ENCODE assay signal across 9 mouse cellular contexts in the genomic region with DNA sequence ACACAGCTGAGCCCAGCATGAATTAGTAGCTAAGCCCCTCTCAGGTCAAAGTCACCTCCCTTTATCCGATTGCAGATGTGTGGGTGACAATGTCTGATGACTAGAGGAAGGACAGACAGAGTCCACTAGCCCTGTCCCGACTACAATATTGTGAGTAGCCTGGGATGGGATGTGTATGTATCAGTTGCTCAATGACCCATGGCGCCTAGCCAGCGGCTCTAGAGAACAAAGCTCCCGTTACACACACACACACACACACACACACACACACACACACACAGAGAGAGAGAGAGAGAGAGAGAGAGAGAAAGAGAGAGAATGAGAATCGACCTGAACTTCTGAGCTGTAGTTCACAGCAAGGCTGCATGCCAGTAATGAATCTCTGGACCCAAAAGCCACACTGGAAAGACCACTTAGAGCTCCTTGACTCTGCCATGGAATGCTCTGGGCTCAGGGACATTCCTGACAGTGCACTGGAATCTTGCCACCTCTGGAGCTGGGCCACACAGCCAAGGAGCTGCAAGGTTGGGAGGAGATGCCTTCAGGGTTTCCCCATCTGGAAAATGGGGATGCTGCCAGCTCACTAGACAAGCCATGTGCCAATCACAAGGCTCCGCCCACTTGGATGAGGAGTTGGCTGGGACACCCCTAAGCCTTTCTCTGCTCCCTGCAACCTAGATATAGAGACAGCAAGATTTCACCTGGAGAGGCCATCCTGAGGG. TPM values are rescaled to one million over a fixed set of nuclear protein-coding genes. Genes with fewer than 3 reads are reported as not detected.
A peak's percentile ranks its signal among the peaks of the same experiment; 100 is the strongest.
DNase-seq lines count a peak whose midpoint lies in the region; ATAC-seq lines count a peak whose summit lies in the region.
"Had no signal": no experiment of that assay in that cellular context is flagged by ENCODE, and none has a peak within 500 bp of the region (broad histone marks: within the 10 kb centered on the region; RNA-seq: fewer than 3 reads in every experiment).

No protein-coding gene starts in this region.

- peaks cover 23% of the 10 kb centered on the region for H3K27me3 ChIP-seq in midbrain, embryonic 15.5 days (replicated peaks)

- peak; percentile 63 for DNase-seq in testis, postnatal 10 days (ENCODE audit: low spot score)
- DNase-seq in testis, postnatal 14 days (ENCODE audit: low spot score): no peak
- DNase-seq in cerebellum, adult 8-10 months: peak; percentile 23
- DNase-seq in kidney, adult 9 months: peak; percentile 46
- no peak for DNase-seq in embryo, embryonic 9.5 days (ENCODE audit: extremely low spot score)

- no peak overlapping the region for H3K4me3 ChIP-seq in midbrain, embryonic 15.5 days
- H3K4me3 ChIP-seq: heart, embryonic 13.5 days had no signal

- ATAC-seq in erythroblast, adult 5-6 weeks (replicated peaks; ENCODE audit: low FRiP score, poor library complexity, severe bottlenecking): no peak
- no peak for ATAC-seq in midbrain, embryonic 15.5 days (replicated peaks)

- H3K27ac ChIP-seq in midbrain, embryonic 15.5 days: no peak overlapping the region
- H3K27ac ChIP-seq: heart, embryonic 13.5 days had no signal

- no peak overlapping the region for H3K9ac ChIP-seq in midbrain, embryonic 15.5 days
- H3K9ac ChIP-seq: heart, embryonic 13.5 days had no signal

- no peak overlapping the region for H3K4me2 ChIP-seq in midbrain, embryonic 15.5 days
- H3K4me2 ChIP-seq: heart, embryonic 13.5 days had no signal

- 71% methylated on average over 7 of the region's 7 CpGs for WGBS in midbrain, embryonic 15.5 days

- no peaks in the 10 kb centered on the region for H3K9me3 ChIP-seq in midbrain, embryonic 15.5 days
- H3K9me3 ChIP-seq: heart, embryonic 13.5 days had no signal

- peaks cover 43% of the 10 kb centered on the region for H3K4me1 ChIP-seq in midbrain, embryonic 15.5 days

- no peaks in the 10 kb centered on the region for H3K36me3 ChIP-seq in midbrain, embryonic 15.5 days (replicated peaks)

RNA-seq across cellular contexts. Expression of gene Pdgfa, which starts 6.3 kb away (rescaled TPM):
- not detected in 2 replicates for total RNA-seq in erythroblast, adult 5-6 weeks (2015; ENCODE audit: low replicate concordance)
- total RNA-seq in erythroblast, adult 5-6 weeks (2017; ENCODE audit: low replicate concordance): not detected in 2 replicates
- 22.5 and 23.6 TPM in 2 replicates for polyA plus RNA-seq in midbrain, embryonic 15.5 days (2015; fragmentation: Nextera tagmentation; extraction: Ambion mirVana)
- total RNA-seq: neutrophil, adult 5-6 weeks had no signal

Comparison
In these comparisons a context has a peak if more than half of its experiments do, and no peak if none do; other contexts are left out.
1. DNase-seq: peak in testis, postnatal 10 days (single experiment), cerebellum, adult 8-10 months (single experiment) and kidney, adult 9 months (single experiment); none in testis, postnatal 14 days (single experiment) and embryo, embryonic 9.5 days (single experiment).